Mouse (Mus musculus): ENCODE measurements around the gene Sox14.

Gene Sox14

GRCm38 (mm10) chr9:99875618-99876372 is at the start of gene Sox14:
Sox14 (minus strand) TSS chr9:99876170.
- peak; percentile 11 for DNase-seq

- DNase-seq: no peak
Observed at GRCm38 (mm10) chr9:99879311-99879710, 3.3 kb upstream of the Sox14 start.

- DNase-seq: no peak
Observed at GRCm38 (mm10) chr9:99878588-99878987, 2.6 kb upstream of the Sox14 start.

DNA sequence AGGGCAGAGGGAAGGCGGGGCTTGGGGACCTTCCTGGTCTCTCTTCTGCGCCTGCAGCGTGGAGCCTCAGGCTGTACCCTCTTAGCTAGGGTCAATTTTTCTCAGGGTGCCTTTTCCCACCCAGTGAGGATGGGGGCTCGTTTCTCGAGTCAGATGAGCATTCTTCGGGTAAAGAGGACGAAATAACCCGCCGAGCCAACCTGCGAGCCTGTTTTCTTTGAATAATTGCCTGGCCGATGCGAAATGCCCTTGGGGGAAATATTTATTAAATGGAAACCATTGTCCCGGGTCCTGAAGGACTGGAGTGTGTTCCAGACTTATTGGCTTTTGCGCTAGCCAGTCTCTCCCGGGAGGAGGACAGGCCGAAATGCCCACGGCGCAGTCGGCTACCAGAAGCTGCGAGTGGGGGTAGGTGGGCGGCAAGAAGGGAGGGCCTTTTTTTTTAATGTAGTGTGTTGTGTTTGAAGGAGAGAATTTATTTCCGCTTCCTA is 1.1 kb upstream of the Sox14 start:
- DNase-seq: no peak

- DNase-seq: no peak
Observed at GRCm38 (mm10) chr9:99876373-99877055, 544 bp upstream of the Sox14 start.

DNA sequence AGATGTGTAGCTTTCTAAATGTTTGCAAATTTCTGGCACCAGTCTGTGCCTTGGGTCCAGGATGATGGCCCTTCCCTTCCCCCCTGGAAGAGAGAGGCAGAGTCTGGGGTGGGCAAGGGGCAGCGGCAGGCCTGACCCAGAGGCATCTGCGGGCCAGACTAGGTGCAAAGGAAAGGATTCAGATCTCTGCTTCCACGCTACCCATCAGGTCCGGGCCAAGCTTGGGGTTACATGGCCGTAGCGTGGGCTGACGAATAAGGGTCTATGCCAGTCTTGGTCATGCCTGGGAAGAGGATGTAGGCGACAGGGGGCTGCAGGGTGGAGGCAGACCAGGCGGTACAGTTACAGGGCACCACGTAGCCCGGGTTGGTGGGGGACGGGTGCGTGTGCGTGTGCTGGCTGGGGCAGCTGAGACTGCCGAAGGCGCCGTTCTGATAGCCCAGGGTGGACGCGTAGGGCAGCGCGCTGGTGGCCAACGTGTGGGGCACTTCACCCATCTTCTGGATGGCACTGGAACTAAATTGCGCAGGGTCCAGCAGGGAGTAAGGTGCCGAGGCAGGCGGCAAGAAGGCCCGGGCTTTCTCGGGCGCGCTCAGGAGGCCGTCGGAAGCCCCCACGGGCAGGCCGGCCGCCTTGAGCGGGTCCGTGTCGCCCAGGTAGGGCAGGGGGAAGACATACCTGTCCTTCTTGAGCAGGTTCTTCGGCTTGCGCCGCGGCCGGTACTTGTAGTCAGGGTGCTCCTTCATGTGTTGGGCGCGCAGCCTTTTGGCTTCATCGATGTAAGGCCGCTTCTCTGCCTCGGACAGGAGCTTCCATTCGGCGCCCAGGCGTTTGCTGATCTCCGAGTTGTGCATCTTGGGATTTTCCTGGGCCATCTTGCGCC is 994 bp downstream of the Sox14 start:
- no peak for DNase-seq

DNA sequence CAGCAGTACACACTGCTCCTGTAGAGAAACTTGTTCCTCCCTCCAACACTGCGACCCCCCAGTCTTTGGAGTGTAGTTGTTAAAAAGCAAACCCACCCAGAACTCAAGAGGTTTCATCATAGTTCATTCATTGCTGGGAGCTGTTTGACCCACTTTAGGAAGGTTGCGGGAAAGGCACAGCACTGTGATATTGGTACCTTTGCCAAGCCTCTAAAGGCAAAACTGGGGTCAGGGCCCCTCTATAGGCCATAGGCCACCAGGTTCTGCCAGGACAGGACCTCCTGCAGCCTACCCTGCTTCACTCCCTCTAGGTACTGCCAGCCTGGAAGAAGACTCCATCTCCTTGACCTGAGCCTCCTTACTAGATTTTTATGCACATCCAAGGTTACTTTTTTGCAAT is 2.2 kb downstream of the Sox14 start:
- no peak for DNase-seq

- no peak for DNase-seq
Observed at GRCm38 (mm10) chr9:99873116-99873620, 2.8 kb downstream of the Sox14 start.

- DNase-seq: no peak
Observed at GRCm38 (mm10) chr9:99872204-99873115, 3.5 kb downstream of the Sox14 start.

DNA sequence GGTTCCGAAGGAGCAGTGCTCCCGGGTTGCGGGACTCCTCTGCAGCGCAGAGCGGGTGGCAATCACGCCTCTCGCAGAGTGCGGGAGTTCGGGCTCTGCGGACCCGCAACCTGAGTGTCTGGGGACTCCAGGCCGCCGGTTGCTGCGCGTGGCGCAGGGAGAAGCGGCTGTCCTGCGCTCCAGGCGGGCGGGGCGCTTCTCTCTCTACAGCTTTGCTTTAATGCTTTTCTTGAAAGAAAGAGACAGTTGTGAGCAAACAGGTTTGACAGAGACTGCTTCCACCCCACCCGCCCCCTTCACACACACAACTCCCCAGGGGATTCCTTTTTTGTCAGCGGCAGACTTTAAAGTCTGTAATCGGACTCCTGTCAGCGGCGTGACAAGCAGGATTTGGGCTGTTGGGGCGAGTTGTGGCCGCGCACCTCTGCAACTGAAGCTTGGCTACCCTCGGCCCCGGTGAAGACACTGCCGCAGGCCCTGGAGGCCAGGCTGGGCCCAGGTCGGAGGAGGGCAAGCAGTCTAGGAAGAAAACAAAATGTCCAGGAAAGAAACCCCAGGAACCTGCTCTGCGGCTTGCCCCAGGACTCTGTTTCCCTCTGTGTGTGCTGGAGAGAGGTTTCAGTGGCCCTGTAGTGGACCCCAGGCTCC is 4.3 kb downstream of the Sox14 start:
- no peak for DNase-seq

GRCm38 (mm10) chr9:99870780-99871555 is 5.0 kb downstream of the Sox14 start:
- DNase-seq: no peak

- DNase-seq: no peak
Observed at GRCm38 (mm10) chr9:99869936-99870779, 5.8 kb downstream of the Sox14 start.

- no peak for DNase-seq
Observed at GRCm38 (mm10) chr9:99869275-99869674, 6.7 kb downstream of the Sox14 start.

GRCm38 (mm10) chr9:99868606-99869005 is 7.4 kb downstream of the Sox14 start:
- no peak for DNase-seq

GRCm38 (mm10) chr9:99868054-99868453 is 7.9 kb downstream of the Sox14 start:
- no peak for DNase-seq

DNA sequence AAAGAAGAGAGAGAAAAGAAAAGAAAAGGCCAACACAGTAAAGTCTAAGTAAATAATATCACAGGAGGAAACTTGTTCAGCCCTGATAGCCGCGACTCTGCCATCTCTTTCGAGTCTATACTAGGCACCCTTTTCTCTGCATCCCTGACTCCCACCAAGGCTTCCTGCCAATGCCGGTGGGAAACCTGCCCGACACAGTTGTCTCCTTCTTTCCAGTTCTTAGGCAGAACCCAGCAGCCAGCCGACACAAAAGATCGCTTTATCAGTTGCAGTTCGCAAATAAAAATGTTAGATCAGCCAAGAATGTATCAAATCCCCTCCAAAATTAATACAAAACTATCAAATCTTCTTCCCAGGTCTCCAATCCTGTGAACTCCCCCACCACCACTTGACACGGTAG is 13.0 kb downstream of the Sox14 start:
- no peak for DNase-seq

DNA sequence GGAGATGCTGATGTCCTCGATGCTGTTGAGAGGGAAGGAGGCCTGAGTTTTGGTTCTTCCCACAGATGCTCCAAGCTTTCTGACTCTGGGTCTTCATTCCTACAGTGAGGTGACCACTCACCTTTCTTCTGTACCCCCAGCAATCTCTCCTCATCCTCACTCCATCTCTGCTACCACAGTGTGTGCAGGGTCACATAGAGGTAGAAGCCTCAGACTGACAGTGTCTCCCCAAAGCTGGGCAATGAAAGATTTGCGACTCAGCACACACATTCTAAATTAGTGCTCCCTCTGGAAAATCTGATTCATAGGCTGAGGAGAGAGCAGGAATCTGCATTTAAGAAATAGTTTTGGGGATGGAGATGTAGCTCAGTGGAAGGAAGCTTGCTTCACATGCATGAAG is 21.5 kb downstream of the Sox14 start:
- DNase-seq: no peak

DNA sequence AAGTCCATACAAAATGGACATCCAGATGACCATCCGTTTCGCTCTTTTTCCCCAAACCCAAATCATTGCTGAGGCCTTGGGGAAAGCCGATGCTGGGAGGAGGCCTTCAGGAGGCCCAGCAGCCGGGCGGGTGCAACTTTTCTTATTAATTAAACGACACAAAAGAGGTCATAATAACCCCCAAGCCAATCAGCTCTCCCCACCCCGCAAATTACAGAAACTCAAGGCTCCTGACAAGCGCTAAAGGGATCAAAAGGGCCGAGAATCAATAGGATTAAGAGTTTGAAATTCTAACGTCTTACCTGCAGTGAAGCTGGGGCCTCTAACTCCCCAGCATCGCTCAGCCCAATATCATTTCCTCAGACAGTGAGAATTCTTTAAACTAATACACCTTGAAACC is 22.6 kb downstream of the Sox14 start:
- no peak for DNase-seq

DNA sequence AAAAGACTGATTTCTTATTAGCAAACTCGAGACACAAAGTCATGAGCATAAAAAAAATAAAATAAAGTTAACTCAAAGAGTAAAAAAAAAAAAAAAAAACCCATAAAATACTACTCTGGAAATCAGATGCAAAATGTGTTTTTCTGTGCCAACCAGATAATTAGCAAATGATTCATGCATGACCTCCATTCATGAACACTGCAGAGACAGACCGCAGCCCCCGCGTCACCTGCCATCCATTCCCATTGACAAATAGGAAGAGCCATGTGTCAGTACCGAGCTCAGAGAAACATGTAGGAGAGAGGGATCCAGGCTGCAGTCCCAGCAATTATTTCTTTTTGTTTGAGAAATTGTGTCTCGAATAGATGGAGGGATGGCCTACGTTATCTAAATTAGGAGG is 25.6 kb downstream of the Sox14 start:
- no peak for DNase-seq

DNA sequence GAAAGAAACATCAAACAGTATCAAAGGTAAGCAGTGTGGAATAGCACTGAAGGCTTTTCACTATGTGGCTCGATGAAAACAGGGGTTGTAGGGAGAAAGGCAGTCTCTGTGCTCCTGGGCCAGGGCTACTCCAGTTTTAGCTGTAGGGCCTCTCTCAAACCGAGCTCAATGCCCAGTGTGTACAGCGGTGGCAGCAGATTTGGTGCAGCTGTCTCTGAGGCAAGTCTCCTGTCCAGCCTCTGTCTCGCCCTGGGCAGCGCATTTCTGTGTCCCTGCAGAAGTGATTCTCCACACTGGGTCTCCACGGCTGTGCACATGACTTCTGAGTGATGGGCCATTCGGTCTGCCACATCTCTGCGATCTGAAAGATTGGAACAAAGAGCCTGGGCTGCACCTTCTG is 27.6 kb downstream of the Sox14 start:
- DNase-seq: peak; percentile 38
